Mouse (Mus musculus) midbrain, embryonic 12.5 days (tissue): ENCODE data around the gene Gm12845. TPM values are rescaled to one million over a fixed set of nuclear protein-coding genes. Genes with fewer than 3 reads are reported as not detected.
"Not testable (repeated sequence)": the region's sequence is repeated elsewhere in the genome, so short reads cannot be mapped to it uniquely, and the experiment has no call there.

Experiments
- ATAC-seq: fragments of 200-750 bp; cut with Nextera tagmentation; 2 replicates; pipeline ENCODE4 v1.8.0; 2017; ENCODE audit warnings: low read depth, moderate TSS enrichment, moderate library complexity; ENCODE audit not compliant: low FRiP score
- H3K27ac ChIP-seq: fragments of 300-500 bp; sonication (generic); replicated peaks from 2 replicates; pipeline ENCODE4 v1.5.1; 2016; ENCODE audit warnings: mild to moderate bottlenecking
- H3K27me3 ChIP-seq: fragments of 300-500 bp; sonication (generic); 2 replicates; pipeline ENCODE4 v1.6.1; 2016; ENCODE audit warnings: mild to moderate bottlenecking
- H3K36me3 ChIP-seq: fragments of 300-500 bp; sonication (generic); 2 replicates; pipeline ENCODE4 v1.6.1; 2016
- H3K4me1 ChIP-seq: fragments of 300-500 bp; sonication (generic); 2 replicates; pipeline ENCODE4 v1.6.1; 2016
- H3K4me2 ChIP-seq: fragments of 300-500 bp; sonication (generic); replicated peaks from 2 replicates; pipeline ENCODE4 v1.6.1; 2016; ENCODE audit warnings: mild to moderate bottlenecking, moderate library complexity
- H3K4me3 ChIP-seq: fragments of 300-500 bp; sonication (generic); 2 replicates; pipeline ENCODE4 v1.5.1; 2016; ENCODE audit warnings: mild to moderate bottlenecking
- H3K9ac ChIP-seq: fragments of 300-500 bp; sonication (generic); replicated peaks from 2 replicates; pipeline ENCODE4 v1.6.1; 2016; ENCODE audit warnings: mild to moderate bottlenecking, moderate library complexity
- H3K9me3 ChIP-seq: fragments of 300-500 bp; sonication (generic); 2 replicates; pipeline ENCODE4 v1.6.1; 2016; ENCODE audit warnings: mild to moderate bottlenecking
- WGBS: fragments of 180-500 bp; shearing (Covaris S2); methylation state at CpG from one replicate; pipeline ENCODE4 v1.1.7; 2016; 5-methylcytosine and 5-hydroxymethylcytosine counted together
- polyA plus RNA-seq: library from polyadenylated mRNA; unstranded; fragments of >200 nt; fragmentation: Nextera tagmentation; extraction: Ambion mirVana; gene quantifications from 2 replicates; pipeline ENCODE4 v1.2.1, GENCODE M21; 2016

The Gm12845 gene
- polyA plus RNA-seq, 1 experiment from 2014 or later: not detected

- no peak overlapping the region for H3K4me3 ChIP-seq
- H3K9me3 ChIP-seq: no peaks in the 10 kb centered on the region
- no peaks in the 10 kb centered on the region for H3K4me1 ChIP-seq
- 81% methylated on average over 3 of the region's 3 CpGs for WGBS
- no peak for ATAC-seq
- H3K36me3 ChIP-seq: no peaks in the 10 kb centered on the region
- no peak overlapping the region for H3K27ac ChIP-seq
- H3K4me2 ChIP-seq: no peak overlapping the region
- H3K9ac ChIP-seq: no peak overlapping the region
- H3K27me3 ChIP-seq: no peaks in the 10 kb centered on the region
Observed at GRCm38 (mm10) chr4:117731926-117732325, 7.7 kb downstream of the Gm12845 start.

- ATAC-seq: no peak
- no peak overlapping the region for H3K27ac ChIP-seq
Observed at GRCm38 (mm10) chr4:117737559-117737958, 13.3 kb downstream of the Gm12845 start.

GRCm38 (mm10) chr4:117752469-117752868 lies 28.3 kb downstream of the Gm12845 start:
- not testable (repeated sequence) for ATAC-seq, H3K36me3 ChIP-seq, H3K4me2 ChIP-seq, H3K27me3 ChIP-seq, H3K27ac ChIP-seq, H3K4me3 ChIP-seq, H3K9ac ChIP-seq, H3K4me1 ChIP-seq, H3K9me3 ChIP-seq
- WGBS: 86% methylated on average over 5 of the region's 5 CpGs

More at GRCm38 (mm10) chr4:117737559-117737958, 13.3 kb downstream of the Gm12845 start:
- 47% methylated on average over 8 of the region's 8 CpGs for WGBS
- Histone ChIP-seq H3K36me3 (no peaks in the 10 kb centered on the region), H3K27me3 (no peaks in the 10 kb centered on the region), H3K4me2 (no peak overlapping the region), H3K9ac (no peak overlapping the region), H3K4me1 (no peaks in the 10 kb centered on the region), H3K4me3 (no peak overlapping the region), H3K9me3 (no peaks in the 10 kb centered on the region)

GRCm38 (mm10) chr4:117760151-117760550 lies 35.9 kb downstream of the Gm12845 start:
- Histone ChIP-seq H3K9me3 (no peaks in the 10 kb centered on the region), H3K27ac (no peak overlapping the region), H3K4me2 (no peak overlapping the region), H3K4me1 (no peaks in the 10 kb centered on the region), H3K9ac (no peak overlapping the region), H3K36me3 (no peaks in the 10 kb centered on the region), H3K27me3 (no peaks in the 10 kb centered on the region), H3K4me3 (no peak overlapping the region)
- ATAC-seq: no peak
- 95% methylated on average over 5 of the region's 5 CpGs for WGBS

GRCm38 (mm10) chr4:117765416-117765815 lies 41.2 kb downstream of the Gm12845 start, which contains the start of gene Klf17:
TSS of gene Klf17 (minus strand) at chr4:117765648.
- no peak within 1 kb of the TSS for H3K27ac ChIP-seq
- H3K27me3 ChIP-seq: no peaks in the 10 kb centered on the region
- no peaks in the 10 kb centered on the region for H3K4me1 ChIP-seq
- WGBS: 72% methylated on average over 11 of the region's 12 CpGs
- H3K9me3 ChIP-seq: no peaks in the 10 kb centered on the region
- H3K4me3 ChIP-seq: no peak within 1 kb of the TSS
- ATAC-seq: no peak
- H3K36me3 ChIP-seq: no peaks in the 10 kb centered on the region
- no peak within 1 kb of the TSS for H3K9ac ChIP-seq
- H3K4me2 ChIP-seq: no peak within 1 kb of the TSS

GRCm38 (mm10) chr4:117770935-117771334 lies 46.7 kb downstream of the Gm12845 start:
- no peaks in the 10 kb centered on the region for H3K4me1 ChIP-seq
- ATAC-seq: no peak
- no peak overlapping the region for H3K4me3 ChIP-seq
- H3K9ac ChIP-seq: no peak overlapping the region
- no peaks in the 10 kb centered on the region for H3K36me3 ChIP-seq
- WGBS: 19% methylated on average over 5 of the region's 5 CpGs
- H3K4me2 ChIP-seq: no peak overlapping the region
- no peak overlapping the region for H3K27ac ChIP-seq
- H3K27me3 ChIP-seq: no peaks in the 10 kb centered on the region
- H3K9me3 ChIP-seq: no peaks in the 10 kb centered on the region

GRCm38 (mm10) chr4:117772960-117773359 lies 48.7 kb downstream of the Gm12845 start:
- H3K9me3 ChIP-seq: no peaks in the 10 kb centered on the region
- no peaks in the 10 kb centered on the region for H3K36me3 ChIP-seq
- H3K27me3 ChIP-seq: no peaks in the 10 kb centered on the region
- WGBS: 76% methylated on average over 9 of the region's 9 CpGs
- H3K4me2 ChIP-seq: no peak overlapping the region
- H3K27ac ChIP-seq: no peak overlapping the region
- H3K4me3 ChIP-seq: no peak overlapping the region
- ATAC-seq: no peak
- H3K9ac ChIP-seq: no peak overlapping the region
- H3K4me1 ChIP-seq: no peaks in the 10 kb centered on the region

Other genes with a start within 250 kb of the Gm12845 start
- gene Rnf220, start 227.4 kb upstream of the Gm12845 start, polyA plus RNA-seq: 108 and 118 TPM in 2 replicates
- 148 and 165 TPM in 2 replicates for gene Eri3, start 174.0 kb upstream of the Gm12845 start, polyA plus RNA-seq
- gene Dmap1, start 42.1 kb upstream of the Gm12845 start, polyA plus RNA-seq: 67.5 and 72.1 TPM in 2 replicates
- gene Klf17, start 41.2 kb downstream of the Gm12845 start, polyA plus RNA-seq: not detected in 2 replicates
- 10.4 and 12.4 TPM in 2 replicates for gene Slc6a9, start 110.1 kb downstream of the Gm12845 start, polyA plus RNA-seq
- gene Ccdc24, start 148.1 kb downstream of the Gm12845 start, polyA plus RNA-seq: 2.2 and 2.4 TPM in 2 replicates
- gene B4galt2, start 159.1 kb downstream of the Gm12845 start, polyA plus RNA-seq: 39.7 and 44.2 TPM in 2 replicates
- 256 and 264 TPM in 2 replicates for gene Atp6v0b, start 162.9 kb downstream of the Gm12845 start, polyA plus RNA-seq
- 23.4 and 27.3 TPM in 2 replicates for gene Dph2, start 167.6 kb downstream of the Gm12845 start, polyA plus RNA-seq
- gene Ipo13, start 190.6 kb downstream of the Gm12845 start, polyA plus RNA-seq: 66.2 and 68.9 TPM in 2 replicates
- gene Artn, start 205.4 kb downstream of the Gm12845 start, polyA plus RNA-seq: 0.41 and 0.42 TPM in 2 replicates